ENCODE assay signal across 27 mouse cellular contexts in genomic region chr4:124187108-124187507, GRCm38 (mm10).
DNase-seq lines count a peak whose midpoint lies in the region; ATAC-seq lines count a peak whose summit lies in the region.
"Had no signal": no experiment of that assay in that cellular context is flagged by ENCODE, and none has a peak within 500 bp of the region (broad histone marks: within the 10 kb centered on the region; RNA-seq: fewer than 3 reads in every experiment).

No protein-coding gene starts in this region.

- H3K9me3 ChIP-seq in hindbrain, embryonic 12.5 days (replicated peaks), result no peaks in the 10 kb centered on the region
- no peaks in the 10 kb centered on the region for H3K9me3 ChIP-seq in hindbrain, embryonic 11.5 days (ENCODE audit: control insufficient read depth, low read length)
- no peaks in the 10 kb centered on the region for H3K9me3 ChIP-seq in forebrain, embryonic 14.5 days (replicated peaks; ENCODE audit: control insufficient read depth, low read length)
- H3K9me3 ChIP-seq in midbrain, embryonic 12.5 days, result no peaks in the 10 kb centered on the region
- H3K9me3 ChIP-seq: embryonic facial prominence, embryonic 15.5 days; heart, embryonic 12.5 days; hindbrain, embryonic 13.5 days had no signal

- ATAC-seq in hindbrain, embryonic 12.5 days (ENCODE audit: low FRiP score), result peak; percentile 35; the same call in 1 of the 2 replicates
- no peak for ATAC-seq in hindbrain, embryonic 11.5 days (ENCODE audit: low FRiP score)
- ATAC-seq in forebrain, embryonic 14.5 days, result peak; percentile 44; the same call in 1 of the 2 replicates
- ATAC-seq in midbrain, embryonic 12.5 days (ENCODE audit: low FRiP score, low read depth), result peak; percentile 81
- ATAC-seq: inflammation-experienced regulatory T-cells, adult 6 months; liver, postnatal 0 days; lung, postnatal 0 days had no signal

- H3K36me3 ChIP-seq in hindbrain, embryonic 12.5 days, result no peaks in the 10 kb centered on the region
- H3K36me3 ChIP-seq in hindbrain, embryonic 11.5 days (ENCODE audit: control insufficient read depth, insufficient read depth, low read length), result no peaks in the 10 kb centered on the region
- no peaks in the 10 kb centered on the region for H3K36me3 ChIP-seq in forebrain, embryonic 14.5 days (ENCODE audit: control insufficient read depth, insufficient read depth, low read length)
- no peaks in the 10 kb centered on the region for H3K36me3 ChIP-seq in midbrain, embryonic 12.5 days
- H3K36me3 ChIP-seq: embryonic facial prominence, embryonic 15.5 days; heart, embryonic 12.5 days; hindbrain, embryonic 13.5 days; limb, embryonic 12.5 days had no signal

- no peak overlapping the region for H3K4me2 ChIP-seq in hindbrain, embryonic 12.5 days (replicated peaks)
- no peak overlapping the region; the same call in 1 of the 2 replicates for H3K4me2 ChIP-seq in hindbrain, embryonic 11.5 days (replicated peaks; ENCODE audit: low read depth, low read length)
- H3K4me2 ChIP-seq in forebrain, embryonic 14.5 days (ENCODE audit: low read length), result no peak overlapping the region
- H3K4me2 ChIP-seq in midbrain, embryonic 12.5 days (replicated peaks), result no peak overlapping the region
- H3K4me2 ChIP-seq: embryonic facial prominence, embryonic 15.5 days; heart, embryonic 12.5 days; hindbrain, embryonic 13.5 days; limb, embryonic 12.5 days; liver, embryonic 11.5 days had no signal

- 0 out of 2 replicates have a peak overlapping the region, but pooled peaks have one; percentile 7 for H3K27ac ChIP-seq in hindbrain, embryonic 12.5 days
- H3K27ac ChIP-seq in hindbrain, embryonic 11.5 days (ENCODE audit: low read depth, low read length), result no peak overlapping the region
- no peak overlapping the region for H3K27ac ChIP-seq in forebrain, embryonic 14.5 days (ENCODE audit: low read depth, low read length)
- peak overlapping the region; percentile 42; the same call in 1 of the 2 replicates for H3K27ac ChIP-seq in midbrain, embryonic 12.5 days (replicated peaks)
- H3K27ac ChIP-seq: embryonic facial prominence, embryonic 15.5 days; hindbrain, embryonic 13.5 days; kidney, postnatal 0 days; limb, embryonic 12.5 days; macrophage had no signal

- peaks cover 17% of the 10 kb centered on the region; the same call in 1 of the 2 replicates for H3K27me3 ChIP-seq in hindbrain, embryonic 12.5 days
- peaks cover 4% of the 10 kb centered on the region; the same call in 1 of the 2 replicates for H3K27me3 ChIP-seq in hindbrain, embryonic 11.5 days (ENCODE audit: control insufficient read depth, insufficient read depth, low read length)
- H3K27me3 ChIP-seq in forebrain, embryonic 14.5 days (replicated peaks; ENCODE audit: control insufficient read depth, insufficient read depth, low read length), result peaks cover 2% of the 10 kb centered on the region; the same call in 1 of the 2 replicates
- H3K27me3 ChIP-seq in midbrain, embryonic 12.5 days, result peaks cover 31% of the 10 kb centered on the region

- no peak overlapping the region for H3K9ac ChIP-seq in hindbrain, embryonic 12.5 days
- no peak overlapping the region for H3K9ac ChIP-seq in hindbrain, embryonic 11.5 days (ENCODE audit: low read depth, low read length)
- no peak overlapping the region for H3K9ac ChIP-seq in forebrain, embryonic 14.5 days (ENCODE audit: low read length)
- H3K9ac ChIP-seq in midbrain, embryonic 12.5 days (replicated peaks), result peak overlapping the region; percentile 11; the same call in 1 of the 2 replicates
- H3K9ac ChIP-seq: embryonic facial prominence, embryonic 15.5 days; heart, embryonic 12.5 days; hindbrain, embryonic 13.5 days; limb, embryonic 12.5 days; liver, postnatal 0 days had no signal

- no peak for DNase-seq in hindbrain, embryonic 11.5 days (ENCODE audit: low spot score)
- peak; percentile 52 for DNase-seq in forebrain, embryonic 14.5 days (ENCODE audit: low spot score)
- DNase-seq in retina, postnatal 1 day, result peak; percentile 63
- DNase-seq in heart, adult 11 months, result no peak
- DNase-seq in frontal cortex, adult 2 months (ENCODE audit: extremely low spot score in 1 of 2, low spot score in 1 of 2), result no peak
- DNase-seq: adrenal gland, adult 2 months; cerebellum, adult 8-10 months; cerebellum, postnatal 36 days; gastrocnemius, postnatal 14 days; heart, adult 18-20 months; heart, postnatal 10 days; kidney, adult 2 months; liver, postnatal 0 days; right cerebral cortex, postnatal 25 days; spleen, adult 18-20 months; thymus, postnatal 4 days had no signal

- no peak overlapping the region for H3K4me3 ChIP-seq in hindbrain, embryonic 12.5 days
- no peak overlapping the region for H3K4me3 ChIP-seq in hindbrain, embryonic 11.5 days (ENCODE audit: low read depth, low read length)
- no peak overlapping the region for H3K4me3 ChIP-seq in forebrain, embryonic 14.5 days (ENCODE audit: low read depth, low read length)
- no peak overlapping the region for H3K4me3 ChIP-seq in midbrain, embryonic 12.5 days
- H3K4me3 ChIP-seq: embryonic facial prominence, embryonic 15.5 days; heart, embryonic 12.5 days; hindbrain, embryonic 13.5 days; limb, embryonic 12.5 days had no signal

- peaks cover 11% of the 10 kb centered on the region; the same call in 1 of the 2 replicates for H3K4me1 ChIP-seq in hindbrain, embryonic 12.5 days
- H3K4me1 ChIP-seq in hindbrain, embryonic 11.5 days (replicated peaks; ENCODE audit: control insufficient read depth, insufficient read depth, low read length), result no peaks in the 10 kb centered on the region
- no peaks in the 10 kb centered on the region for H3K4me1 ChIP-seq in forebrain, embryonic 14.5 days (ENCODE audit: control insufficient read depth, insufficient read depth, low read length)
- H3K4me1 ChIP-seq in midbrain, embryonic 12.5 days, result peaks cover 13% of the 10 kb centered on the region
- H3K4me1 ChIP-seq: heart, embryonic 12.5 days had no signal

- 49% methylated on average over 4 of the region's 4 CpGs for WGBS in hindbrain, embryonic 12.5 days
- 60% methylated on average over 4 of the region's 4 CpGs for WGBS in hindbrain, embryonic 11.5 days
- WGBS in forebrain, embryonic 14.5 days, result 6% methylated on average over 4 of the region's 4 CpGs
- 17% methylated on average over 4 of the region's 4 CpGs for WGBS in midbrain, embryonic 12.5 days

Comparison
In these comparisons a context has a peak if more than half of its experiments do, and no peak if none do; other contexts are left out.
1. H3K27ac ChIP-seq: peak in hindbrain, embryonic 12.5 days (single experiment) and midbrain, embryonic 12.5 days (single experiment); none in hindbrain, embryonic 11.5 days (single experiment) and forebrain, embryonic 14.5 days (single experiment).
2. DNase-seq: peak in forebrain, embryonic 14.5 days (single experiment) and retina, postnatal 1 day (single experiment); none in hindbrain, embryonic 11.5 days (single experiment), heart, adult 11 months (single experiment) and frontal cortex, adult 2 months (0 of 2).